Mouse (Mus musculus): Measurements from ENCODE around the gene Babam2. TPM values are rescaled to one million over a fixed set of nuclear protein-coding genes. Genes with fewer than 3 reads are reported as not detected.

The Babam2 gene
- total RNA-seq, 1 experiment = 33.9 TPM

DNA sequence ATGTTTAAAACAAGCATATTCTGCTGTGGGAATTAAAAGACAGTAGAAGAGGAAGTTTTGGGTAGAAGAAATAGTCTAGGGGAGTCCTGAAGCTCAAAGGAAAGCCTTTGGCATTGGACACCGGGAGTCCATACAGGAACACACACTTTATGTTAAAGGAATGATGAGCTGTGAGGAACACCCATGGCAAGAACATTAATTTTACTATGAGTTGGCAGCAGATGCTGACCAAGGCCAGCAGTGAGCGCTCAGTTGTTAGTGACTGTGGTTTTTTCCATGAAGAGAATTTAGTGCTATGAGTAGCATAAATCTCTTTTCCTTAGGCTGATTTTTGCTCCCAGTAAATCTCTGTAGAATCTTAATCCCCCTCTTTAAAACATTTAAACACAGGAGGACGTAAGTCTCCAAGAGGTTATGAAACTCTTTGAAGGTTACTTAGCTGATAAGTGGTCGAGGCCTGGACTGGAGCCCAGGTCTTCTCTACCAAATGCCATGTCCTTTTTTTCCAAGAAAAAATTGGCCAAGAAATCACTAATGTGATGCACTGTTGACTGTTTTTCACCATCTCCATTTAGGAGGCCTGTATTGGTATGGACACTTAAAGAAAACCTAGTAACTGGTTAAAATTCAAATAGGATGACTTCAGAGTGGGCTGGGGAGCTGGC, 18.1 kb downstream of the Babam2 start:
- Histone ChIP-seq H3K9me3 (ENCODE audit: control insufficient read depth, insufficient read depth, low read depth, low read length) (no peaks in the 10 kb centered on the region), H3K4me1 (ENCODE audit: control insufficient read depth in 2 of 2, insufficient read depth in 2 of 2, low read length in 2 of 2, poor library complexity in 1 of 2) (no peaks in the 10 kb centered on the region), H3K27ac (ENCODE audit: insufficient read depth, low read depth, low read length, poor library complexity, severe bottlenecking) (no peak overlapping the region), H3K4me3 (ENCODE audit: insufficient read depth in 1 of 2, low read depth in 1 of 2, low read length in 2 of 2, poor library complexity in 1 of 2, severe bottlenecking in 1 of 2) (no peak overlapping the region), H3K9ac (ENCODE audit: insufficient read depth, low read depth, low read length, poor library complexity, severe bottlenecking) (no peak overlapping the region), H3K36me3 (ENCODE audit: control insufficient read depth, insufficient read depth, low read length, poor library complexity, severe bottlenecking) (no peaks in the 10 kb centered on the region)
- TF ChIP-seq HCFC1 (IDR thresholded peaks at IDR 0.05; ENCODE audit: borderline replicate concordance, insufficient read depth, low read length) (no peak), MAFK (IDR thresholded peaks at IDR 0.05; ENCODE audit: insufficient read depth, low read depth, low read length) (no peak), ZC3H11A (IDR thresholded peaks at IDR 0.05; ENCODE audit: borderline replicate concordance, low read depth, low read length) (no peak), CHD2 (IDR thresholded peaks at IDR 0.05; ENCODE audit: low read depth, low read length) (no peak), ZNF384 (IDR thresholded peaks at IDR 0.05; ENCODE audit: low read depth, low read length) (no peak)
- in situ Hi-C loops (cut with MboI; ENCODE audit: low sequenced_read_pairs in 2 of 2, unreplicated experiment in 2 of 2) = no loop called here
- DNase-seq (ENCODE audit: low read depth, low spot score) = no peak

- no peak for TF ChIP-seq HCFC1 (IDR thresholded peaks at IDR 0.05; ENCODE audit: borderline replicate concordance, insufficient read depth, low read length)
- TF ChIP-seq CHD2 (IDR thresholded peaks at IDR 0.05; ENCODE audit: low read depth, low read length) = no peak
- TF ChIP-seq MAFK (IDR thresholded peaks at IDR 0.05; ENCODE audit: insufficient read depth, low read depth, low read length) = no peak
- no peak for TF ChIP-seq ZNF384 (IDR thresholded peaks at IDR 0.05; ENCODE audit: low read depth, low read length)
- no peak for TF ChIP-seq ZC3H11A (IDR thresholded peaks at IDR 0.05; ENCODE audit: borderline replicate concordance, low read depth, low read length)
- H3K9ac ChIP-seq (ENCODE audit: insufficient read depth, low read depth, low read length, poor library complexity, severe bottlenecking) = no peak overlapping the region
- H3K4me1 ChIP-seq (ENCODE audit: control insufficient read depth in 2 of 2, insufficient read depth in 2 of 2, low read length in 2 of 2, poor library complexity in 1 of 2) = no peaks in the 10 kb centered on the region
- H3K9me3 ChIP-seq (ENCODE audit: control insufficient read depth, insufficient read depth, low read depth, low read length) = no peaks in the 10 kb centered on the region
- H3K27ac ChIP-seq (ENCODE audit: insufficient read depth, low read depth, low read length, poor library complexity, severe bottlenecking) = no peak overlapping the region
- no peak for DNase-seq (ENCODE audit: low read depth, low spot score)
- in situ Hi-C loops (cut with MboI; ENCODE audit: low sequenced_read_pairs in 2 of 2, unreplicated experiment in 2 of 2) = no loop called here
- no peak overlapping the region for H3K4me3 ChIP-seq (ENCODE audit: insufficient read depth in 1 of 2, low read depth in 1 of 2, low read length in 2 of 2, poor library complexity in 1 of 2, severe bottlenecking in 1 of 2)
- H3K36me3 ChIP-seq (ENCODE audit: control insufficient read depth, insufficient read depth, low read length, poor library complexity, severe bottlenecking) = no peaks in the 10 kb centered on the region
These were observed 27.0 kb downstream of the Babam2 start for GRCm38 (mm10) chr5:31724519-31724918.

DNA sequence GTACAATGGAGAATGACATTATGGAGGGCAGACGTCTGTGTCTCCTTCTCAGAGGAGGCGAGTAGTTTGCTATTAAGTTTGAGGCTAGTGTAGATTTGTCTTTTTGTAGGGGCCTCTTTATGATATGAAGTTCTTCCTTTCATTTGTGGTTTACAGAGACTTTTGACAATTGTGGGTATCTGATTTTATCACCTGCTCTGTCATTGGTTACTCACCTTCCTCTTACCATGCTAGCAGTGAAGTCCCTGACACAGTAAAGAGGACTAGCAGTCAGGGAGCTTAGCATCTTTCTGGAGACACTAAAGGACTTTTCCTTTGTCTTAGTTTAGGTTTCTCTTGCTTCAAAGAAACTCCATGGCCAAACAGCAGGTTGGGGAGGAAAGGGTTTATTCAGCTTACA, 28.4 kb downstream of the Babam2 start:
- no peak for DNase-seq (ENCODE audit: low read depth, low spot score)
- no peak overlapping the region for H3K4me3 ChIP-seq (ENCODE audit: insufficient read depth in 1 of 2, low read depth in 1 of 2, low read length in 2 of 2, poor library complexity in 1 of 2, severe bottlenecking in 1 of 2)
- no peaks in the 10 kb centered on the region for H3K36me3 ChIP-seq (ENCODE audit: control insufficient read depth, insufficient read depth, low read length, poor library complexity, severe bottlenecking)
- H3K4me1 ChIP-seq (ENCODE audit: control insufficient read depth in 2 of 2, insufficient read depth in 2 of 2, low read length in 2 of 2, poor library complexity in 1 of 2) = no peaks in the 10 kb centered on the region
- TF ChIP-seq MAFK (IDR thresholded peaks at IDR 0.05; ENCODE audit: insufficient read depth, low read depth, low read length) (no peak), ZC3H11A (IDR thresholded peaks at IDR 0.05; ENCODE audit: borderline replicate concordance, low read depth, low read length) (no peak), ZNF384 (IDR thresholded peaks at IDR 0.05; ENCODE audit: low read depth, low read length) (no peak), CHD2 (IDR thresholded peaks at IDR 0.05; ENCODE audit: low read depth, low read length) (no peak), HCFC1 (IDR thresholded peaks at IDR 0.05; ENCODE audit: borderline replicate concordance, insufficient read depth, low read length) (no peak)
- H3K27ac ChIP-seq (ENCODE audit: insufficient read depth, low read depth, low read length, poor library complexity, severe bottlenecking) = no peak overlapping the region
- no peaks in the 10 kb centered on the region for H3K9me3 ChIP-seq (ENCODE audit: control insufficient read depth, insufficient read depth, low read depth, low read length)
- in situ Hi-C loops (cut with MboI; ENCODE audit: low sequenced_read_pairs in 2 of 2, unreplicated experiment in 2 of 2) = no loop called here
- no peak overlapping the region for H3K9ac ChIP-seq (ENCODE audit: insufficient read depth, low read depth, low read length, poor library complexity, severe bottlenecking)

- H3K27ac ChIP-seq (ENCODE audit: insufficient read depth, low read depth, low read length, poor library complexity, severe bottlenecking) = no peak overlapping the region
- no peaks in the 10 kb centered on the region for H3K9me3 ChIP-seq (ENCODE audit: control insufficient read depth, insufficient read depth, low read depth, low read length)
- H3K4me3 ChIP-seq (ENCODE audit: insufficient read depth in 1 of 2, low read depth in 1 of 2, low read length in 2 of 2, poor library complexity in 1 of 2, severe bottlenecking in 1 of 2) = no peak overlapping the region
- H3K9ac ChIP-seq (ENCODE audit: insufficient read depth, low read depth, low read length, poor library complexity, severe bottlenecking) = no peak overlapping the region
- H3K4me1 ChIP-seq (ENCODE audit: control insufficient read depth in 2 of 2, insufficient read depth in 2 of 2, low read length in 2 of 2, poor library complexity in 1 of 2) = no peaks in the 10 kb centered on the region
- no peak for DNase-seq (ENCODE audit: low read depth, low spot score)
- no peaks in the 10 kb centered on the region for H3K36me3 ChIP-seq (ENCODE audit: control insufficient read depth, insufficient read depth, low read length, poor library complexity, severe bottlenecking)
- in situ Hi-C loops (cut with MboI; ENCODE audit: low sequenced_read_pairs in 2 of 2, unreplicated experiment in 2 of 2) = no loop called here
- TF ChIP-seq ZC3H11A (IDR thresholded peaks at IDR 0.05; ENCODE audit: borderline replicate concordance, low read depth, low read length) = no peak
- no peak for TF ChIP-seq HCFC1 (IDR thresholded peaks at IDR 0.05; ENCODE audit: borderline replicate concordance, insufficient read depth, low read length)
- no peak for TF ChIP-seq ZNF384 (IDR thresholded peaks at IDR 0.05; ENCODE audit: low read depth, low read length)
- no peak for TF ChIP-seq MAFK (IDR thresholded peaks at IDR 0.05; ENCODE audit: insufficient read depth, low read depth, low read length)
- TF ChIP-seq CHD2 (IDR thresholded peaks at IDR 0.05; ENCODE audit: low read depth, low read length) = no peak
These were observed 30.0 kb downstream of the Babam2 start for GRCm38 (mm10) chr5:31727456-31727855.

Measured in ES-E14 (cell line).